Mouse (Mus musculus) liver, embryonic 13.5 days (tissue): ENCODE measurements around the gene Ncapd2. TPM values are rescaled to one million over a fixed set of nuclear protein-coding genes. Genes with fewer than 3 reads are reported as not detected.

ENCODE experiments used
- ATAC-seq: fragments of 200-750 bp; cut with Nextera tagmentation; 2 replicates; pipeline ENCODE4 v1.8.0; 2017; ENCODE audit warnings: low read depth, mild to moderate bottlenecking, moderate number of reproducible peaks, moderate library complexity
- DNase-seq: peaks from one replicate; pipeline ENCODE4 v3.0.0; 2022
- H3K27ac ChIP-seq: fragments of 300-500 bp; sonication (generic); 2 replicates; pipeline ENCODE4 v1.5.1; 2015; ENCODE audit warnings: moderate library complexity, mild to moderate bottlenecking, inconsistent platforms
- H3K27me3 ChIP-seq: fragments of 300-500 bp; sonication (generic); 2 replicates; pipeline ENCODE4 v1.6.1; 2015; ENCODE audit warnings: mild to moderate bottlenecking, inconsistent platforms
- H3K36me3 ChIP-seq: fragments of 300-500 bp; sonication (generic); 2 replicates; pipeline ENCODE4 v1.6.1; 2015; ENCODE audit warnings: mild to moderate bottlenecking, inconsistent platforms
- H3K4me1 ChIP-seq: fragments of 300-500 bp; sonication (generic); replicated peaks from 2 replicates; pipeline ENCODE4 v1.6.1; 2015; ENCODE audit warnings: inconsistent platforms
- H3K4me2 ChIP-seq: fragments of 300-500 bp; sonication (generic); 2 replicates; pipeline ENCODE4 v1.6.1; 2015; ENCODE audit warnings: inconsistent platforms, mild to moderate bottlenecking, moderate library complexity
- H3K4me3 ChIP-seq: fragments of 300-500 bp; sonication (generic); replicated peaks from 2 replicates; pipeline ENCODE4 v1.5.1; 2015; ENCODE audit warnings: mild to moderate bottlenecking, inconsistent platforms
- H3K9ac ChIP-seq: fragments of 300-500 bp; sonication (generic); 2 replicates; pipeline ENCODE4 v1.6.1; 2015; ENCODE audit warnings: mild to moderate bottlenecking, inconsistent platforms
- H3K9me3 ChIP-seq: fragments of 300-500 bp; sonication (generic); replicated peaks from 2 replicates; pipeline ENCODE4 v1.6.1; 2016; ENCODE audit warnings: inconsistent platforms
- WGBS: fragments of 180-500 bp; shearing (Covaris S2); methylation state at CpG from one replicate; pipeline ENCODE4 v1.1.7; 2015; ENCODE audit not compliant: insufficient replicate concordance; 5-methylcytosine and 5-hydroxymethylcytosine counted together
- polyA plus RNA-seq: library from polyadenylated mRNA; unstranded; fragments of >200 nt; fragmentation: Nextera tagmentation; extraction: Ambion mirVana; gene quantifications from 2 replicates; pipeline ENCODE4 v1.2.1, GENCODE M21; 2015

Ncapd2 gene
- polyA plus RNA-seq, 1 experiment from 2014 or later, result 94.5 TPM

DNA sequence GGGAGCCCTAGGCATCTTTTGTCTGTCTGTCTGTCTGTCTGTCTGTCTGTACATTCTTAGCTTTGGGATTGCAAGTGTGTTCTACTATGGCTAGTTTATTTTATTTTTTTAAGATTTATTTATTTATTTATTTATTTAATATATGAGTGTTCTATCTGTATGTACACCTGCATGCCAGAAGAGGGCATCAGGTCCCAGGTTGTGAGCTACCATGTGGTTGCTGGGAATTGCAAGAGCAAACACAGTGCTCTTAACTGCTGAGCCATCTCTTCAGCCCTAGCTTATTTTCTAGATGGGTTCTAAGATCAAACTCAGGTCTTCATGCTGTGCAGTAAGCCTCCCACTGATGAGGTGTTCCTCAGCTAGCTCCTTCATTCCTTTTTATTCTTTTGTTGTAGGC is 37.0 kb downstream of the Ncapd2 start:
- no peak overlapping the region for H3K4me2 ChIP-seq
- no peak overlapping the region for H3K4me3 ChIP-seq
- peaks cover 74% of the 10 kb centered on the region for H3K4me1 ChIP-seq
- H3K9ac ChIP-seq, result no peak overlapping the region
- ATAC-seq (no peak), DNase-seq (no peak)
- no peaks in the 10 kb centered on the region for H3K9me3 ChIP-seq
- peaks cover 48% of the 10 kb centered on the region for H3K36me3 ChIP-seq
- H3K27me3 ChIP-seq, result no peaks in the 10 kb centered on the region
- H3K27ac ChIP-seq, result no peak overlapping the region

DNA sequence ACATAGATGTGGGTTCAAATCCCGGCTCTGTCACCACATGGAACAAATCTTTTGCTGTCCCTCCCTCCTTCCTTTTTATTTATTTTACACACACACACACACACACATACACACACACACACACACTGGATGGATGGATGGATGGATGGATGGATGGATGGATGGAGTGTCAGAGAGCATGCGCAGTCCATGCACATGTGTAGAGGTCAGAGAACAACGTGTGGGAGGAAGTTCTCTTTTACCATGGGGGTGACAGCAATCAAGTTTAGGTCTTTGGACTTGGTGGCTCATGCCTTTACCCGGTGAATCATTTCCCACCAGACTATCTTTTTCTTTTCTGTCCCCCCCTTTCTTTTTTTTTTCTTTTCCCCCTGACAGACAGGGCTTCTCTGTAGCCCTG is 37.8 kb downstream of the Ncapd2 start:
- Histone ChIP-seq H3K4me2 (no peak overlapping the region), H3K4me1 (peaks cover 79% of the 10 kb centered on the region), H3K27ac (no peak overlapping the region; the same call in 1 of the 2 replicates)

DNA sequence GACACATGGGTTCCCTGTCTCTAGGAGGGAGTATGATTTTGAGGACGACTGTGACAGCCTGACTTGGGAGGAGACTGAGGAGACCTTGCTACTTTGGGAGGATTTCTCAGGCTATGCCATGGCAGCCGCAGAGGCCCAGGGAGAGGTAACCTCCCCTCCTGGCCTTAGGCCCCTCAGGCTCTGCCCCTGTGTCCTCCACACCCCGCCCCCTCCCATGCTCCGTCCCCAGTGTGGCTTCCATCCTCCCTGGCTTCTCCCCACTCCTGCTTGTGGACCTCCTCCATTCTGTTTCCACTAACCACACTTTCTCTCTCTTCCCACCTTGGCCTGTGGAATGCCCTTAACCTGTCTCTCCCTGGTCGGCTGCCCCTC is 38.5 kb downstream of the Ncapd2 start:
- Histone ChIP-seq H3K9ac (no peak overlapping the region), H3K27ac (peak overlapping the region; percentile 63), H3K4me1 (peaks cover 86% of the 10 kb centered on the region), H3K36me3 (peaks cover 39% of the 10 kb centered on the region), H3K4me2 (peak overlapping the region; percentile 40), H3K9me3 (no peaks in the 10 kb centered on the region), H3K27me3 (no peaks in the 10 kb centered on the region), H3K4me3 (no peak overlapping the region)
- 64% methylated on average over 5 of the region's 5 CpGs for WGBS
- DNase-seq (no peak), ATAC-seq (no peak)

More for the DNA sequence above, 37.8 kb downstream of the Ncapd2 start:
- Histone ChIP-seq H3K9ac (no peak overlapping the region), H3K4me3 (no peak overlapping the region), H3K27me3 (no peaks in the 10 kb centered on the region), H3K9me3 (no peaks in the 10 kb centered on the region), H3K36me3 (peaks cover 43% of the 10 kb centered on the region)
- DNase-seq (no peak), ATAC-seq (no peak)
- 60% methylated on average over 4 of the region's 4 CpGs for WGBS

DNA sequence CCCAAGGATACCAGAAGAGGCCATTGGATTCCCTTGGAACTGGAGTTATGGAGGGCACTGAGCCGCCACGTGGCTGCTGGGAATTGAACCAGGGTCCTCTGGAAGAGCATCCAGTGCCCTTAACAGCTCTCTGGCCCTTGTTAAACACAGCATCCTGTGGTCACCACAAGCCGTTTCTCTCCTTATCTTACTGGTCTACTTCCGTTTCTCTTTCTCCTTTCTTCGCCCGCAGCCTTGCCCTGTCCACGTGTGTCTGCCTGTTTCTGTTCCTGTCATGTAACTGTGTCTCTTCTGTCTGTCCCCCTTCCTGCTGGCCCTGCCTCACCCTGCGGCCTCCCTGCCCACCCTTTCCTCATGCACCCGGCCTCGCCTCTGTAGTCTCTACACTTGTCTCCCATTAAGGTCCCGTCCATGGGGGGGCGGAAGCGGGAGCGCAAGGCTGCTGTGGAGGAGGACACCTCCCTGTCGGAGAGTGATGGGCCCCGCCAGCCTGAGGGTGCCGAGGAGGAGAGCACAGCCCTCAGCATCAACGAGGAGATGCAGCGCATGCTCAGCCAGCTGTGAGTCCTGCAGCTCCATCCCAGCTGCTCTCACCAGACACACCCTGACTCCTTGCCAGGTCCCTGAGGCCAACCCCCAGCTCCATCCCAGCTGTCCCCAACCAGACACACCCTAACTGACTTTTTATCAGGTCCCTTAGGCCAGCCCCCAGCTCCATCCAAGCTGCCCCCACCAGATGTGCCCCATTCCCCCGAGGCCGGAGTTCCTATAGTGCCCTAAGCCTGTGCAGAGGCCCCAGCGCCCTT is 39.1 kb downstream of the Ncapd2 start:
- no peaks in the 10 kb centered on the region for H3K27me3 ChIP-seq
- peak overlapping the region; percentile 53; the same call in 1 of the 2 replicates for H3K9ac ChIP-seq
- H3K4me3 ChIP-seq, result no peak overlapping the region
- DNase-seq (no peak), ATAC-seq (peak; percentile 50)
- peak overlapping the region; percentile 63 for H3K27ac ChIP-seq
- peaks cover 88% of the 10 kb centered on the region for H3K4me1 ChIP-seq
- 30% methylated on average over 22 of the region's 22 CpGs for WGBS
- peaks cover 35% of the 10 kb centered on the region for H3K36me3 ChIP-seq
- H3K4me2 ChIP-seq, result peak overlapping the region; percentile 40
- H3K9me3 ChIP-seq, result no peaks in the 10 kb centered on the region

DNA sequence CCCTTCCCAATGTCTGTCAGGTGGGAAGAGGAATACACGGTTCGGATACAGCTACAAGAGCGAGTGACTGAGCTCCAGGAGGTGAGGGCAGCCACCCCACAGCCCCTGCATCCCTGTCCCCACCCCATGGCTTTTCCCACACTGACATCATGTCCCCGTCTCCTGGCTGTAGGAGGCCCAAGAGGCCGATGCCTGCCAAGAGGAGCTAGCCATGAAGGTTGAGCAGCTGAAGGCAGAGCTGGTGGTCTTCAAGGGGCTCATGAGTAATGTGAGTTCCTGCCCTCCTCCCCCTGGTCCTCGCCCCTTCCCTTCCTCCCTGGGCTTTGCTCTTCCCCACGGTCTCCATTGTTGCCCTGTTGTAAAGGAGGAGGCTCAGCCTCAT is 41.9 kb downstream of the Ncapd2 start:
- peak overlapping the region; percentile 45; the same call in 1 of the 2 replicates for H3K27ac ChIP-seq

DNA sequence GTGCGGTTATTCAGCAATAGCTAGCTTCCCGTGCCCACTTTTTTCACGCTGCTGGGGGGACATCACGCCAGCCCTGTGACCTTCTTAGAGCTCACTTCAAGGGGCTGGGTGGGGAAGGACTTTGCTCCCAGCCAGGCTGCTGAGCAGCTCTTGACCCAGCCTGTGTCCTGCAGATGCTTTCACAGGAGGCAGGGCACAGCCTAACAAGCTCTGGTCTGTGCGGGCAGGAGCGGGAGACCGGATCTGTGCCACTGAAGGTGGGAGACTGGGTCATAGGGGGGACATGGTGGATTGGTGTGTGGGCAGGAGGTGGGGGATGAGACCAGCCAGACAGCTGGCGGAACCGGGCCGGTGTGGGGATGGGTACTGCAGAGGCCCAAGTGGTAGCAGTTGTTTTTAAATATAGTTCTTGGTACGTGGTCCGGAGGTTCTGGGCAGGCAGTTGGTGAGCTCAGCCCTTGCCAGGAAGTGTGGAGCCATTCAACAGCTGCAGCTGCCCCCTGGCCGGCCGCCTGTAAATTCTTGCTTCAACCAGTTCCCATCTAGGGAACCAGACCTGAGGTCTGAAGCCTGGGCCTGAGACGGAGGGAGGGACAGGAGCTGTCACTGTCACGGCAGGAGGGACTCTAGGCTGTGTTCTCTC is 42.5 kb downstream of the Ncapd2 start:
- Histone ChIP-seq H3K4me1 (peaks cover 87% of the 10 kb centered on the region), H3K27me3 (no peaks in the 10 kb centered on the region), H3K4me3 (no peak overlapping the region), H3K36me3 (peaks cover 35% of the 10 kb centered on the region), H3K4me2 (0 out of 2 replicates have a peak overlapping the region, but pooled peaks have one; percentile 4), H3K9me3 (no peaks in the 10 kb centered on the region), H3K9ac (no peak overlapping the region), H3K27ac (peak overlapping the region; percentile 45)
- ATAC-seq (no peak), DNase-seq (no peak)
- WGBS, result 69% methylated on average over 16 of the region's 16 CpGs

More for the DNA sequence above, 41.9 kb downstream of the Ncapd2 start:
- Histone ChIP-seq H3K36me3 (peaks cover 30% of the 10 kb centered on the region), H3K4me2 (no peak overlapping the region), H3K9ac (no peak overlapping the region), H3K4me3 (no peak overlapping the region), H3K4me1 (peaks cover 87% of the 10 kb centered on the region), H3K27me3 (no peaks in the 10 kb centered on the region), H3K9me3 (no peaks in the 10 kb centered on the region)
- ATAC-seq, result no peak
- 75% methylated on average over 7 of the region's 7 CpGs for WGBS
- no peak for DNase-seq

DNA sequence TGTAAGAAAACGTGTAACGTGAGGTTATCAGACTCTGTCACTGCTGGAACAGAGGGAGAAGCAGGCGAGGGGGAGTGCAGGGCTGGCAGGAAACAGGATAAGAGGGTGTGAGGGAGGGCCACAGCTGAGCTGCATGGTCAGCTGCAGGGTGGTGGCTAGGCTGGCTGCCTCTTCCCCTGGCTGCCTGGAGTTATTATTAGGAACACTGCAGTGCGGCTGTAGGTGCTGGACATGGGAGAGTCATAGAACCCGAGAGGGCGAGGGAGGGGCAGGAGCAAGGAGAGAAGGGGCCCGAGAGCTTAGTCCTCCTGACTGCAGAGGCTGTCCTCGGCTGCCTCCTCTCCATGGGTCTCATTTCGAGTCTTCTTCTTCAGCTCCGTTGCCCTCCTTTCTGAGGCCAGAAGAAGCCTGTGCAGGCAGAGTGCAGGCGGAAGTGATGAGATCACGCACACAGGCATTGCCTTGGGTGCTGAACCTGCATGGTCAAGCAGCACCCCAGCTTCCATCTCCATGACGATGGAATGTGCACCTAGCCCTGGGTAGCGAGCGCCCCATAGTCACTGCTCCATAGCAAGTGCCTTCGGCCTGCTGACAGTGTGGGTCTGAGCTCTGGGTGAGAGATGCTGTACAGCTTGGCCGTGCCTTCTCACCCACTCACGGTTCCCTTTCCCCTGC is 43.1 kb downstream of the Ncapd2 start:
- DNase-seq, result no peak
- no peak for ATAC-seq
- no peak overlapping the region for H3K4me3 ChIP-seq
- H3K27me3 ChIP-seq, result no peaks in the 10 kb centered on the region
- H3K9me3 ChIP-seq, result no peaks in the 10 kb centered on the region
- H3K36me3 ChIP-seq, result peaks cover 39% of the 10 kb centered on the region
- peak overlapping the region; percentile 12 for H3K4me2 ChIP-seq
- H3K4me1 ChIP-seq, result peaks cover 84% of the 10 kb centered on the region
- 41% methylated on average over 16 of the region's 18 CpGs for WGBS
- peak overlapping the region; percentile 44 for H3K27ac ChIP-seq
- 0 out of 2 replicates have a peak overlapping the region, but pooled peaks have one; percentile 12 for H3K9ac ChIP-seq

DNA sequence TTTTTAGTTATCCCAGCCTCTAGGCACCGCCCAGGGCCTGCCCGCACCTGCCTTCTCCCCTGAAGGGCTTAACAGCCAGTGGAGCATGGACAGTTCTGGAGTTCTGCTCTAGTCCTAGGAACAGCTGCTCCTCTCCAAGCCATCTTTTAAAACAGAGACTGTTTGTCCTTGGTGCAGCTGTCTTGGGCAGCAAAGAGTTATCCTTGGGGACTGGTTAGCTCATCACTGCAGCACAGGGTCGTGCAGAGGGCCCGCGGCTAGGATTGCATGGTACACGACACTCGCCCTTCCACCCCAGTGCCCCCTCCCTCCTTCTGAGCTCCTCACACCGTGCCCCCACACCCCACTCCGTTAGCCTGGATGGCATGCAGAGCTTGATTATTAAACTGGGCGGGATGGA is 44.2 kb downstream of the Ncapd2 start:
- WGBS, result 67% methylated on average over 10 of the region's 10 CpGs
- H3K4me1 ChIP-seq, result peaks cover 73% of the 10 kb centered on the region
- H3K9me3 ChIP-seq, result no peaks in the 10 kb centered on the region
- H3K4me3 ChIP-seq, result peak overlapping the region; percentile 88; the same call in 1 of the 2 replicates
- DNase-seq (no peak), ATAC-seq (no peak)
- 0 out of 2 replicates have a peak overlapping the region, but pooled peaks have one; percentile 90 for H3K9ac ChIP-seq
- H3K36me3 ChIP-seq, result peaks cover 40% of the 10 kb centered on the region
- peak overlapping the region; percentile 97 for H3K4me2 ChIP-seq
- no peaks in the 10 kb centered on the region for H3K27me3 ChIP-seq
- H3K27ac ChIP-seq, result no peak overlapping the region; the same call in 1 of the 2 replicates

DNA sequence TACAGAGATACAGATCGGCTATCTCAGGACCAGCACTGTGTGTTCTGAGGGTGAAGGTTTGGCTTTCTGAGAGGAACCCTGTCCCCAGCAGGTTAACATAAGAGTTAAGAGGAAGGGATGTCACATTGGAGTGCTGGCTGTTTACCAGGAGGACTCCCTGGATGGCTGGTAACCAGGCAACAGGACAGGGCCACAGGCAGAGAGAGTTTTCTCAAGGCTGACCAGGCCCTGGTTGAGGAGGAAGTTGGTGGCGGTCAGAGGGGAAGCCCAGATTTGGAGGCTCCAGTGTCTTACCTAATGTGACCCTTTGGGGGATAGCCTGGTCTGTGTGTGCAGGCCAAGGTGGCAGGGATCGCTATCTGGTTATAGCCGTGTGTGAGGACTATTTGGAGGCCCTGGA is 44.7 kb downstream of the Ncapd2 start:
- Histone ChIP-seq H3K4me2 (peak overlapping the region; percentile 97), H3K27ac (peak overlapping the region; percentile 84; the same call in 1 of the 2 replicates), H3K4me1 (peaks cover 68% of the 10 kb centered on the region), H3K9me3 (no peaks in the 10 kb centered on the region), H3K9ac (peak overlapping the region; percentile 90; the same call in 1 of the 2 replicates), H3K4me3 (peak overlapping the region; percentile 88; the same call in 1 of the 2 replicates), H3K36me3 (peaks cover 42% of the 10 kb centered on the region), H3K27me3 (no peaks in the 10 kb centered on the region)
- DNase-seq (no peak), ATAC-seq (no peak)
- 48% methylated on average over 4 of the region's 4 CpGs for WGBS

DNA sequence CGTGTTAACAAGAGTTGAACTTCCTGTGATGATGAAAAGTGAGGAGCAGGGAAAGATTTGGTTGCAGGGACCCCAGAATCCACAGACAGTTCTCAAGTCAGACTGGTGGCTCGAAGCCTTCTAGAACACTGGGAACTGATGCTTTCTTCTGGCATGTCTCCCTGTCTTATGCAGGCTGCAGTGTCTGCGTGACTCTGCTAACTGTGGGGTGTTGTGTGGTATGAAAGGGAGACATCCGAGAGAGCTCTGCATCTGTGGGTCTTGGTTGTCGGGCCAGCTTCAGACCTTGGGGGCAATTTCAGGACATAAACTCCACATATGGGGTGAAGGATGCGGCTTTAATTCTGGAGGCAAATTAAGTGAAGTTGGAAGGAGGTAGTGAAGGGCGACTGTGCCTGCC is 45.4 kb downstream of the Ncapd2 start:
- H3K4me3 ChIP-seq, result peak overlapping the region; percentile 88
- peak overlapping the region; percentile 97 for H3K4me2 ChIP-seq
- peak overlapping the region; percentile 84 for H3K27ac ChIP-seq
- no peaks in the 10 kb centered on the region for H3K27me3 ChIP-seq
- H3K4me1 ChIP-seq, result peaks cover 62% of the 10 kb centered on the region
- H3K9ac ChIP-seq, result peak overlapping the region; percentile 90
- ATAC-seq (no peak), DNase-seq (no peak)
- 52% methylated on average over 7 of the region's 7 CpGs for WGBS
- H3K36me3 ChIP-seq, result peaks cover 42% of the 10 kb centered on the region
- H3K9me3 ChIP-seq, result no peaks in the 10 kb centered on the region

DNA sequence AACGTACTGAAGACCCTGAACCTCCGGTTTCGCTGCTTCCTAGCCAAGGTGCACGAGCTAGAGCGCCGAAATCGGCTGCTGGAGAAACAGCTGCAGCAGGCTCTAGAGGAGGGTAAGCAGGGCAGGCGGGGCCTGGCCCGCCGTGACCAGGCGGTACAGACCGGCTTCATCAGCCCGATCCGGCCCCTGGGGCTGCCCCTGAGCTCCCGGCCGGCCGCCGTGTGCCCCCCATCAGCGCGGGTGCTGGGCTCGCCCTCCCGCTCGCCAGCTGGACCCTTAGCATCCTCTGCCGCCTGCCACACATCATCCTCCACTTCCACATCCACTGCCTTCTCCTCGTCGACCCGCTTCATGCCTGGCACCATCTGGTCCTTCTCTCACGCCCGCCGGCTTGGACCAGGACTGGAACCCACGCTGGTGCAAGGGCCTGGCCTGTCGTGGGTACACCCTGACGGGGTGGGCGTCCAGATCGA is 46.0 kb downstream of the Ncapd2 start:
- peak overlapping the region; percentile 90 for H3K9ac ChIP-seq
- H3K4me2 ChIP-seq, result peak overlapping the region; percentile 97
- peaks cover 59% of the 10 kb centered on the region for H3K4me1 ChIP-seq
- no peaks in the 10 kb centered on the region for H3K9me3 ChIP-seq
- peak overlapping the region; percentile 88 for H3K4me3 ChIP-seq
- ATAC-seq (peak; percentile 77), DNase-seq (no peak)
- peaks cover 45% of the 10 kb centered on the region for H3K36me3 ChIP-seq
- H3K27me3 ChIP-seq, result no peaks in the 10 kb centered on the region
- WGBS, result 2% methylated on average over 35 of the region's 35 CpGs
- peak overlapping the region; percentile 84 for H3K27ac ChIP-seq
